Mouse (Mus musculus) embryonic facial prominence, embryonic 12.5 days (tissue): ENCODE results near the gene Abl2. TPM values are rescaled to one million over a fixed set of nuclear protein-coding genes. Genes with fewer than 3 reads are reported as not detected.

Experiments used
- ATAC-seq: fragments of 200-750 bp; cut with Nextera tagmentation; 2 replicates; pipeline ENCODE4 v1.8.0; 2017; ENCODE audit not compliant: insufficient number of reproducible peaks, insufficient read depth, low FRiP score, low TSS enrichment
- H3K27ac ChIP-seq: fragments of 300-500 bp; sonication (generic); 2 replicates; pipeline ENCODE4 v1.5.1; 2016; ENCODE audit warnings: mild to moderate bottlenecking
- H3K27me3 ChIP-seq: fragments of 300-500 bp; sonication (generic); 2 replicates; pipeline ENCODE4 v1.6.1; 2016; ENCODE audit warnings: mild to moderate bottlenecking, moderate library complexity
- H3K36me3 ChIP-seq: fragments of 300-500 bp; sonication (generic); 2 replicates; pipeline ENCODE4 v1.6.1; 2016; ENCODE audit warnings: mild to moderate bottlenecking
- H3K4me1 ChIP-seq: fragments of 300-500 bp; sonication (generic); 2 replicates; pipeline ENCODE4 v1.6.1; 2016
- H3K4me2 ChIP-seq: fragments of 300-500 bp; sonication (generic); replicated peaks from 2 replicates; pipeline ENCODE4 v1.6.1; 2016; ENCODE audit warnings: mild to moderate bottlenecking, moderate library complexity
- H3K4me3 ChIP-seq: fragments of 300-500 bp; sonication (generic); 2 replicates; pipeline ENCODE4 v1.5.1; 2016; ENCODE audit warnings: mild to moderate bottlenecking
- H3K9ac ChIP-seq: fragments of 300-500 bp; sonication (generic); 2 replicates; pipeline ENCODE4 v1.6.1; 2016; ENCODE audit warnings: mild to moderate bottlenecking, moderate library complexity
- H3K9me3 ChIP-seq: fragments of 300-500 bp; sonication (generic); 2 replicates; pipeline ENCODE4 v1.6.1; 2016; ENCODE audit warnings: mild to moderate bottlenecking, moderate library complexity
- WGBS: fragments of 180-500 bp; shearing (Covaris S2); methylation state at CpG from one replicate; pipeline ENCODE4 v1.1.7; 2016; 5-methylcytosine and 5-hydroxymethylcytosine counted together
- polyA plus RNA-seq: library from polyadenylated mRNA; unstranded; fragments of >200 nt; fragmentation: Nextera tagmentation; extraction: Ambion mirVana; gene quantifications from 2 replicates; pipeline ENCODE4 v1.2.1, GENCODE M21; 2016

The Abl2 gene
- polyA plus RNA-seq, 1 experiment from 2014 or later = 6.1 TPM

DNA sequence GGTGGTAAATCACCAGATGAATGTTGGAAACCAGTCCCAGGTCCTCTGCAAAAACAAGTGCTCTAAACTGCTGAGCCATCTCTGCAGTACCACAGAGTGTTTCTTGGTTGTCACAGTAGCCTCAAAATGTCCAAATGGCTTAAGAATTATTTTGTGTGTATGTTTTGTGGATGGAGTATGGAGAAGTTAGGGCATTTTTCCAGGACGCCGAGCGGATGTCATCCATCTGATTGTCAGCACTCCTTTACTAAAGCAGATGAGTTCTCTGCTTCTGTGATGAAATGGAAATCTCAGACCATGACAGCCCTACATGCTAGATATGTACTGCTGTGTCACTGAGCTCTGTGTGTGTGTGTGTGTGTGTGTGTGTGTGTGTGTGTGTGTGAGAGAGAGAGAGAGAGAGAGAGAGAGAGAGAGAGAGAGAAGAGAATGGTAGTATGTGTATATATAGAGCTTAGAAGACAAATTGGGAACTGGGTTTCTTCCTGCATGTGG lies 31.3 kb downstream of the Abl2 start:
- Histone ChIP-seq H3K4me2 (no peak overlapping the region), H3K4me1 (0 out of 2 replicates have a peak, but pooled peaks cover 3% of the 10 kb centered on the region), H3K9ac (no peak overlapping the region), H3K36me3 (no peaks in the 10 kb centered on the region), H3K9me3 (no peaks in the 10 kb centered on the region), H3K4me3 (no peak overlapping the region), H3K27ac (no peak overlapping the region), H3K27me3 (no peaks in the 10 kb centered on the region)
- WGBS = 90% methylated on average over 3 of the region's 3 CpGs
- ATAC-seq = no peak

DNA sequence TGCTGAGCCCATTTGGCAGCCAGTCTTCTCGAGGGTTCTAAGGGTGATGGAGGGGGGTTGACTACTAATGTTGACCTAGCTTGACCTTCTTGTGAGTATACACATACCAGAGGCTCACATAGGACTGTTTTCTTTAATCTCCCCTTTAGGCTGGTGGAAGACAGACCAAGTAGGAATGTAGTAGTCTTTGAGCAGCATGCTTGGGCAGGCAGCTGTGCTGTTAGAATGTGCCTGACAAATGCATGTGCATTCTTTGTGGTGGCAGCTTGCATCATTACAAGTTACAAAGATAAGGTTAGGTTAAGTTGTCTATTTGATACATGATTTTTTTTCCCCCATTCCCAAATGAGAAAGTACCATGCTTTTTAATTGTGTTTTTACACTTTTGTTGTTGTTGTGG lies 31.8 kb downstream of the Abl2 start:
- Histone ChIP-seq H3K4me1 (0 out of 2 replicates have a peak, but pooled peaks cover 3% of the 10 kb centered on the region), H3K4me2 (no peak overlapping the region), H3K9ac (no peak overlapping the region), H3K9me3 (no peaks in the 10 kb centered on the region), H3K36me3 (no peaks in the 10 kb centered on the region), H3K27ac (no peak overlapping the region), H3K27me3 (no peaks in the 10 kb centered on the region), H3K4me3 (no peak overlapping the region)
- no peak for ATAC-seq
- 9% methylated on average over 1 of the region's 1 CpGs for WGBS

DNA sequence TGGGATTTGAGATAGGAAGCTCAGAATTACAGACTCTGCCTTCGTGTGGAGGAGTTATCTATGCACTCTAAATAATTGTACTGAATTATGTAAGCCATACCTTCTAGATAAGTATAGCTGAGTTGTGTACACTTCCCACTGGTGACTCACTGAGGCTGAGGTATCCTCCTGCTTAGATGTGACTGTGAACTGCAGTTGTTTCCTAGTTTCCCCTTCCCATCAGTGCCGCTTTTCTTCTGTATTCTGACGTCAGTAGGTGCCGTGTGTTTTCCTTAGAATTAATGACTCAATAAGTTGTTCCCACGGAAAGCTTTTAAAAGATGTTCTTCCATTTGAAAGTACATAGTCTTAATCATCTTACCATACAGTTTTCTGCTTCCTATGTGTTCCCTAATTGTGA lies 34.7 kb downstream of the Abl2 start:
- Histone ChIP-seq H3K4me2 (no peak overlapping the region), H3K9me3 (no peaks in the 10 kb centered on the region), H3K27ac (no peak overlapping the region), H3K27me3 (no peaks in the 10 kb centered on the region), H3K4me1 (no peaks in the 10 kb centered on the region), H3K4me3 (no peak overlapping the region), H3K36me3 (no peaks in the 10 kb centered on the region), H3K9ac (no peak overlapping the region)
- WGBS = 87% methylated on average over 5 of the region's 5 CpGs
- ATAC-seq = no peak

DNA sequence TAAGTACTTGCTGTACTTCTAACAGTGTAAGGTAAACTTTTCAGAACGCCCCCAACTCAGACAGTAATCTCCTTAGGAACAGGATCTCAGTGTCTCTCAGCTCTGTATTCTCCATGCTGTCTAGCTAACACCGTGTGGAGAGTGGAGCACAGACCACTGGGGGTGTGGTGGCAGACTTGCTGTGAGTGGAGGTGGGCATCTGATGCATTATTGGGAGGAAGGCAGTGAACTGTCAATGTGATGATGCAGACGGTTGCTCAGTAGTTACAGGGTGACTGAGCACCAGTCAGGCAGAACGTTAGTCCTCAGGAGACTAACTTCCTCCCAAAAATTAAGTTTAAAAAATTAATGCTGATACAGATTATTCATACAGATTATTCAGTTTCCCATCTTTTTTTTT lies 38.5 kb downstream of the Abl2 start:
- H3K27ac ChIP-seq = no peak overlapping the region
- H3K4me1 ChIP-seq = no peaks in the 10 kb centered on the region
- no peak overlapping the region for H3K4me3 ChIP-seq
- no peak overlapping the region for H3K4me2 ChIP-seq
- H3K36me3 ChIP-seq = no peaks in the 10 kb centered on the region
- no peaks in the 10 kb centered on the region for H3K9me3 ChIP-seq
- no peaks in the 10 kb centered on the region for H3K27me3 ChIP-seq
- no peak for ATAC-seq
- H3K9ac ChIP-seq = no peak overlapping the region
- WGBS = 91% methylated on average over 4 of the region's 4 CpGs

DNA sequence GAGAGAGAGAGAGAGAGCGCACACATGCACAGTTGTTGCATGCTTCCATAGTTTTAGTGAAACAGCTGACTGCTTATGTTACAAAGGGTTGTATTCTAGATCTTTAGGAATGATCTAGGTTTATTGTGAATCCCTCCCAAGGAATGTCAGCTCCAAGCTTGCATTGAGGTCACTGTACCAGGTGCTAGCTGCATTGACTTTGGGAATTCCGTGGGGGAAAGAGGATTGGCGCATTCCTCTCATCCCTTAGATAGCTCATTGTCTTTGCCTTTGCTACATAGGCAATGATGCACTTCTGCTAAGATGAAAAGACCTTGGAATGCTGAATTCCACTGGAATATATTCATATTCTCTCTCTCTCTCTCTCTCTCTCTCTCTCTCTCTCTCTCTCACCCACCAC lies 44.0 kb downstream of the Abl2 start:
- H3K9me3 ChIP-seq = no peaks in the 10 kb centered on the region
- no peaks in the 10 kb centered on the region for H3K4me1 ChIP-seq

DNA sequence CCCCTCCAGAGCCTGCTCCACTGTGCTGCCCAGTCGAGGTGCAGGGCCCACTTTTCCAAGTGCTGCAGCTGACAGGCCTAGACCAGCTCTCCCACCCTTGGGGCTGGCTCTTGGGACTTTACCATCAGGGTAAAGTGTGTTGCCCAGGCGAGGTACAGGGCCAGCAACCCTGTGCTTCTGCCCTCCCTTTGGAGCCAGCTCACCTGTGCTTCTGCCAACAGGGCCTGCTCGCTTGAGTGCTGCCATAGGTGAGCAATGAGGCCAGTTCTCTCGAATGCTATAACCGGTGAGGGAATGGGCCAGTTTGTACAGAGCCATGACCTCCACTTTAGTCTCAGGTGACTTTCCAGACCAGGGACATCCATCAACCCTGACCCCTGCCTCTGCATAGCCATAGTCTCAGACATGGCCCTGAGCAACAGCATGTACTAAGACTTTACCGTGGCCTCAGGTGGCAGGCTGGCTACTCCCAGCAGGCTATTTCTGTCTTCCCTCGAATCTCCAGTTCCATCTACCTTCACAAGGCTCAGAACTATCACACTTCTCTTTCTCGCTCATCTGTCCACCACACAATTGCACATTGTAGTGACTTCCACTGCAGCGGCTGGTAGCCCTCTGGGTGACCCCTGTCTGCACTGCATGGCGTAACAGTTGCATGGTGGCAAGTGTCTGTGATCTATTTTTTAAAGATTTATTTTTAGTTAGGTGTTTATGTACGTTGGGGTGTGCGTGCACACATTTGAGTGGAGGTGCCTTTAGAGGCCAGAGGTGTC lies 46.7 kb downstream of the Abl2 start:
- ATAC-seq = no peak
- no peak overlapping the region for H3K27ac ChIP-seq
- WGBS = 76% methylated on average over 12 of the region's 12 CpGs

More for the DNA sequence above, 44.0 kb downstream of the Abl2 start:
- Histone ChIP-seq H3K4me3 (no peak overlapping the region), H3K4me2 (no peak overlapping the region), H3K27me3 (no peaks in the 10 kb centered on the region), H3K9ac (no peak overlapping the region), H3K36me3 (no peaks in the 10 kb centered on the region), H3K27ac (no peak overlapping the region)
- WGBS = 82% methylated on average over 3 of the region's 3 CpGs
- no peak for ATAC-seq

DNA sequence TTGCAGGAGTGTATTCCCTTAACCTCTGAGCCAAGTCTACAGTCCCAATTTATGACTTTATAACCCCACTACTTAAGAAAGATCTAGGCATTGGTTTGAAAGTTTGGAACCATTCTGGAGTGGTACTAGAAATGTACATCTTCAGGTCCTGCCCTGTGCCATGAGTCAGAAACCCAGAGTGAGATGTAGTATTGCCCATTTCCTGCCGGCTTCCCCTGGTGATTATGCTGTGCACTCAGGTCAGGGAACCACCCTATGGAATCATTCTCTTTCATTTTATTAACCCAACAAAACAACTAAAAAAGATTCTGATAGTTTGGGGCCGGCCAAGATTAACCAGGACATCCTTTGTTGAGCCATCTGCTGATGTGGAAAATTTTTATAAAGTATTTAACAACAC lies 47.4 kb downstream of the Abl2 start:
- no peak overlapping the region for H3K9ac ChIP-seq
- H3K4me2 ChIP-seq = no peak overlapping the region
- no peak overlapping the region for H3K4me3 ChIP-seq
- no peak overlapping the region for H3K27ac ChIP-seq
- no peaks in the 10 kb centered on the region for H3K27me3 ChIP-seq
- H3K4me1 ChIP-seq = 0 out of 2 replicates have a peak, but pooled peaks cover 4% of the 10 kb centered on the region
- no peaks in the 10 kb centered on the region for H3K36me3 ChIP-seq
- 78% methylated on average over 2 of the region's 2 CpGs for WGBS
- no peaks in the 10 kb centered on the region for H3K9me3 ChIP-seq
- no peak for ATAC-seq

More for the DNA sequence above, 46.7 kb downstream of the Abl2 start:
- Histone ChIP-seq H3K36me3 (no peaks in the 10 kb centered on the region), H3K4me2 (no peak overlapping the region), H3K9me3 (no peaks in the 10 kb centered on the region), H3K9ac (no peak overlapping the region), H3K4me3 (no peak overlapping the region), H3K27me3 (no peaks in the 10 kb centered on the region), H3K4me1 (0 out of 2 replicates have a peak, but pooled peaks cover 4% of the 10 kb centered on the region)

DNA sequence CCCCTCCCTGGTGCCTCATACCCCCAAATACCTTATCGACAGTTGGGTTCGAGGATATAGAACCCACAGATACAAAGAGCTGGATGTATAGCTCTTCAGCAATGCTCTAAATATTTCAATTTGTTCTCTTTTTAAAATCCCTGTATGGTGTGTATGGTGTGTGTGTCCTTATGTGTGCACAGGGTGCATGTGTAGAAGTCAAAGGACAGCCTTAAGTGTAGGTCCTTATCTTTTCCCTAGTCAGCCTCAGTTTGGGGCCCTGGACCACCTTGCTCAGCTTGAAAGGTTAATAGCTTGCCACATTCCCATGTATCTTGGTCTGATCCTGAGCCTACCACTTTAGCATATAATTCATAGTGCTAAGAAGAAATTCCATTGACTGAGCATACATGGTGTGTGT lies 49.9 kb downstream of the Abl2 start:
- no peaks in the 10 kb centered on the region for H3K36me3 ChIP-seq
- no peaks in the 10 kb centered on the region for H3K27me3 ChIP-seq
- no peak overlapping the region for H3K27ac ChIP-seq
- no peak overlapping the region for H3K4me2 ChIP-seq
- peaks cover 5% of the 10 kb centered on the region for H3K4me1 ChIP-seq
- H3K4me3 ChIP-seq = no peak overlapping the region
- H3K9me3 ChIP-seq = no peaks in the 10 kb centered on the region
- H3K9ac ChIP-seq = no peak overlapping the region
- WGBS = 91% methylated on average over 2 of the region's 2 CpGs
- no peak for ATAC-seq

DNA sequence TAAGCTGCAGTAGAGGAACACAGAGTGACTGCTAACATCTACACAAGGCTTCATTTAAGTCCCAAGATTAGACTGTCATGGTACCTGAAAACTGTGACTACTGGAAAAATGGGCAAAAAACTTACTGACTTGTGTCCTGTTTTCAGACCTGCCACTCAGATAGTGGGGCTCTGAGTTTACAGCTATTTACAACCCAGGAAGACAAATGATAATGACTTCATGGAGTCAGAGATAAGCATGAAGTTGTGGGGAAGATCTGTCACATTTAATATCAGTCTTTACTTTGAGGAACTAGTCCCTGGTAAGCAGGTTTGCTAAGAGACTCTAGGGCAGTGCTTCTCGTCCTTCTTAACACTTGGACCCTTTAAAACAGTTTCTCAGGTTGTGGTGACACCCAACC lies 51.7 kb downstream of the Abl2 start:
- Histone ChIP-seq H3K4me1 (peaks cover 14% of the 10 kb centered on the region), H3K9ac (no peak overlapping the region), H3K27ac (no peak overlapping the region), H3K36me3 (no peaks in the 10 kb centered on the region), H3K4me2 (no peak overlapping the region), H3K27me3 (no peaks in the 10 kb centered on the region), H3K9me3 (no peaks in the 10 kb centered on the region), H3K4me3 (no peak overlapping the region)
- 82% methylated on average over 1 of the region's 1 CpGs for WGBS
- ATAC-seq = no peak

DNA sequence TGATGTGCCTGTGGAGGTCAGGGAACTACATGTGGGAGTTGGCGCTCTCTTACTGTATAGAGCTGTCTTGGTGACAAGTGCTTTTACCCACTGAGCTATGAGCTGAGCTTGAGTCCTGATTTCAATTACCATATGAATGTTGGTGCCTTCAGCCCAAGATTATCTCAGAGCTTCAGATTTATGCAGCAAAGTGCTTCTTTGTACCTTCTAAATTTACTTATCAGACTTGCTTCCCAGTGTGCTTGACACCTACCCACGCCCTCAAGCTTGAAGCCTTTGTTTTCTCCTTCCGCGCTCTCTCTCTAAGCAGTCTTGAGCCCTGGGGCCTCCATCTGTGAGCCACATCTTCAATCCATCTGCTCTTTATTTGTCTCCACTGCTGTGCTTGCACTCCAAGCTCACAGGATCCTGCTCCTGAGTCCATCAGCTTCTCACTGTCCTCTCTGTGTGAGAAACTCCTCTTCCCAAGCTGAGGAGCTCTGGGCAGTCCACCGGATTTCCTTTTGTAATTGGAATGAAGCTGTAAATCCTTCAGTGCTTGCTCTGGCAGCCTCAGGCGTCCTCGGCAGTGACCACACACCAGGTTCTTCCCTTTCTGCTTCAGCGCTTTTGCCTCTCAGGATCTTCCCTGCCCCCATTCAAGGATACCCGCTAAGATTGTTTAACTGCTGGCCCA lies 55.4 kb downstream of the Abl2 start:
- H3K27ac ChIP-seq = peak overlapping the region; percentile 59
- H3K9me3 ChIP-seq = no peaks in the 10 kb centered on the region
- H3K27me3 ChIP-seq = no peaks in the 10 kb centered on the region
- H3K9ac ChIP-seq = no peak overlapping the region
- H3K4me2 ChIP-seq = peak overlapping the region; percentile 13; the same call in 1 of the 2 replicates
- H3K36me3 ChIP-seq = no peaks in the 10 kb centered on the region
- ATAC-seq = no peak
- peaks cover 29% of the 10 kb centered on the region for H3K4me1 ChIP-seq
- 13% methylated on average over 9 of the region's 9 CpGs for WGBS
- H3K4me3 ChIP-seq = no peak overlapping the region

DNA sequence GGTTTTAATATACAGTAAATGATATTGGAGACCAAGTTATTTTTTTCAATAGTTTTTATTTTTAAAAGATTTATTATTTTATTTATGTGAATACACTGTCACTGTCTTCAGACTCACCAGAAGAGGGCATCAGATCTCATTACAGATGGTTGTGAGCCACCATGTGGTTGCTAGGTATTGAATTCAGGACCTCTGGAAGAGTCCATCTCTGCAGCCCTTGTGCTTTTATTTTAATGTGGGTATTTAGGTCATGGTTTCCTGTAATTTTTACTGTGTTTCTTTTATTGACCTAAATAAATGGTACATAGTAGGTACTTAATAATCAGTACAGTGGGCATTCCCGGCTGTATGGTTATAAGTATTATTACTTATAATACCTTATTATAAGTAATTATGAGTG lies 56.1 kb downstream of the Abl2 start:
- H3K27me3 ChIP-seq = no peaks in the 10 kb centered on the region
- WGBS = 87% methylated on average over 1 of the region's 1 CpGs
- peaks cover 26% of the 10 kb centered on the region for H3K4me1 ChIP-seq
- no peak overlapping the region for H3K4me2 ChIP-seq
- H3K9me3 ChIP-seq = no peaks in the 10 kb centered on the region
- H3K36me3 ChIP-seq = no peaks in the 10 kb centered on the region
- ATAC-seq = no peak
- H3K4me3 ChIP-seq = no peak overlapping the region
- H3K27ac ChIP-seq = no peak overlapping the region
- no peak overlapping the region for H3K9ac ChIP-seq
